ENCODE assay signal across 11 mouse cellular contexts in genomic region chr9:97490591-97491176, GRCm38 (mm10).
DNase-seq lines count a peak whose midpoint lies in the region; ATAC-seq and TF ChIP-seq lines count a peak whose summit lies in the region.
"Had no signal": no experiment of that assay in that cellular context is flagged by ENCODE, and none has a peak within 500 bp of the region (broad histone marks: within the 10 kb centered on the region; RNA-seq: fewer than 3 reads in every experiment).

No protein-coding gene starts in this region.

- no peaks in the 10 kb centered on the region for H3K4me1 ChIP-seq in stomach, postnatal 0 days (replicated peaks; ENCODE audit: control insufficient read depth, insufficient read depth)
- H3K4me1 ChIP-seq: embryonic facial prominence, embryonic 15.5 days had no signal

- no peaks in the 10 kb centered on the region for H3K36me3 ChIP-seq in stomach, postnatal 0 days (ENCODE audit: control insufficient read depth, insufficient read depth, low read length)
- H3K36me3 ChIP-seq: embryonic facial prominence, embryonic 15.5 days; limb, embryonic 13.5 days had no signal

- no peaks in the 10 kb centered on the region for H3K27me3 ChIP-seq in stomach, postnatal 0 days (ENCODE audit: control insufficient read depth, insufficient read depth, low read length)
- H3K27me3 ChIP-seq: embryonic facial prominence, embryonic 15.5 days; limb, embryonic 13.5 days had no signal

- H3K9me3 ChIP-seq in stomach, postnatal 0 days (ENCODE audit: control insufficient read depth, low read length), result no peaks in the 10 kb centered on the region
- H3K9me3 ChIP-seq: embryonic facial prominence, embryonic 15.5 days; limb, embryonic 13.5 days had no signal

- peak; percentile 35 for DNase-seq in heart, adult 8-10 months (ENCODE audit: low spot score)
- no peak for DNase-seq in heart, postnatal 4 days
- DNase-seq in urinary bladder, adult 18-20 months (ENCODE audit: low spot score in 2 of 2), result peak; percentile 8 to 27
- no peak for DNase-seq in urinary bladder, adult 2 months (ENCODE audit: low spot score)
- peak; percentile 30 to 37 for DNase-seq in cerebellum, postnatal 10 days
- DNase-seq in stomach, postnatal 0 days (ENCODE audit: low spot score), result peak; percentile 14
- DNase-seq in right cerebral cortex, postnatal 14 days, result no peak
- no peak for DNase-seq in spleen, postnatal 4 days (ENCODE audit: low spot score in 2 of 2)
- DNase-seq: kidney, postnatal 10 days had no signal

- no peak overlapping the region for H3K9ac ChIP-seq in stomach, postnatal 0 days (ENCODE audit: low read length)
- H3K9ac ChIP-seq: embryonic facial prominence, embryonic 15.5 days; limb, embryonic 13.5 days had no signal

- no peak overlapping the region for H3K4me3 ChIP-seq in stomach, postnatal 0 days (ENCODE audit: low read depth, low read length)
- H3K4me3 ChIP-seq: embryonic facial prominence, embryonic 15.5 days; limb, embryonic 13.5 days had no signal

- ATAC-seq in stomach, postnatal 0 days (ENCODE audit: low FRiP score, low TSS enrichment), result no peak

- no peak overlapping the region for H3K27ac ChIP-seq in stomach, postnatal 0 days (replicated peaks)
- H3K27ac ChIP-seq: embryonic facial prominence, embryonic 15.5 days; limb, embryonic 13.5 days had no signal

- no peak for TF ChIP-seq EP300 in stomach, postnatal 0 days (optimal IDR thresholded peaks at IDR 0.05)

- 13% methylated on average over 2 of the region's 2 CpGs for WGBS in stomach, postnatal 0 days

- no peak for TF ChIP-seq CTCF in stomach, postnatal 0 days (IDR thresholded peaks at IDR 0.05; ENCODE audit: low read depth)

- H3K4me2 ChIP-seq in stomach, postnatal 0 days (replicated peaks; ENCODE audit: low read depth), result no peak overlapping the region
- H3K4me2 ChIP-seq: embryonic facial prominence, embryonic 15.5 days; limb, embryonic 13.5 days had no signal

Comparison
In these comparisons a context has a peak if more than half of its experiments do, and no peak if none do; other contexts are left out.
1. DNase-seq: peak in heart, adult 8-10 months (single experiment), urinary bladder, adult 18-20 months (2 of 2), cerebellum, postnatal 10 days (2 of 2) and stomach, postnatal 0 days (single experiment); none in heart, postnatal 4 days (single experiment), urinary bladder, adult 2 months (single experiment), right cerebral cortex, postnatal 14 days (single experiment) and spleen, postnatal 4 days (0 of 2).